Mouse (Mus musculus) right cerebral cortex, adult 18-20 months (tissue): ENCODE results near the gene Pigt.
A peak's percentile ranks its signal among the peaks of the same experiment; 100 is the strongest.

Experiments used
- DNase-seq: peaks from one replicate; pipeline ENCODE4 v3.0.0; 2022; ENCODE audit warnings: mixed read lengths

The Pigt gene

GRCm38 (mm10) chr2:164521841-164522240 lies 24.5 kb downstream of the Pigt start:
- peak; percentile 29 for DNase-seq

- DNase-seq: no peak
Measured at GRCm38 (mm10) chr2:164522280-164522679, 25.0 kb downstream of the Pigt start.

GRCm38 (mm10) chr2:164523301-164523773 lies 26.0 kb downstream of the Pigt start:
- DNase-seq: no peak

GRCm38 (mm10) chr2:164528557-164528956 lies 31.2 kb downstream of the Pigt start:
- no peak for DNase-seq

GRCm38 (mm10) chr2:164531169-164531568 lies 33.8 kb downstream of the Pigt start:
- DNase-seq: peak; percentile 75

- no peak for DNase-seq
Measured at GRCm38 (mm10) chr2:164534315-164534714, 37.0 kb downstream of the Pigt start.

- no peak for DNase-seq
Measured at GRCm38 (mm10) chr2:164537003-164537402, 39.7 kb downstream of the Pigt start.

GRCm38 (mm10) chr2:164540652-164541427 lies 43.5 kb downstream of the Pigt start:
- DNase-seq: no peak

- DNase-seq: peak; percentile 82
Measured at GRCm38 (mm10) chr2:164542132-164542531, 44.8 kb downstream of the Pigt start.

GRCm38 (mm10) chr2:164542598-164542997 lies 45.3 kb downstream of the Pigt start:
- DNase-seq: no peak

- no peak for DNase-seq
Measured at GRCm38 (mm10) chr2:164543745-164544144, 46.4 kb downstream of the Pigt start.

- DNase-seq: no peak
Measured at GRCm38 (mm10) chr2:164544454-164545097, 47.3 kb downstream of the Pigt start.

- no peak for DNase-seq
Measured at GRCm38 (mm10) chr2:164549338-164549737, 52.0 kb downstream of the Pigt start.

GRCm38 (mm10) chr2:164549963-164550894 lies 52.9 kb downstream of the Pigt start:
- peak; percentile 54 for DNase-seq

GRCm38 (mm10) chr2:164550895-164551269 lies 53.6 kb downstream of the Pigt start:
- no peak for DNase-seq

- no peak for DNase-seq
Measured at GRCm38 (mm10) chr2:164551502-164551901, 54.2 kb downstream of the Pigt start.
